Mouse (Mus musculus): Measurements from ENCODE around the gene Atp6ap2.

DNA sequence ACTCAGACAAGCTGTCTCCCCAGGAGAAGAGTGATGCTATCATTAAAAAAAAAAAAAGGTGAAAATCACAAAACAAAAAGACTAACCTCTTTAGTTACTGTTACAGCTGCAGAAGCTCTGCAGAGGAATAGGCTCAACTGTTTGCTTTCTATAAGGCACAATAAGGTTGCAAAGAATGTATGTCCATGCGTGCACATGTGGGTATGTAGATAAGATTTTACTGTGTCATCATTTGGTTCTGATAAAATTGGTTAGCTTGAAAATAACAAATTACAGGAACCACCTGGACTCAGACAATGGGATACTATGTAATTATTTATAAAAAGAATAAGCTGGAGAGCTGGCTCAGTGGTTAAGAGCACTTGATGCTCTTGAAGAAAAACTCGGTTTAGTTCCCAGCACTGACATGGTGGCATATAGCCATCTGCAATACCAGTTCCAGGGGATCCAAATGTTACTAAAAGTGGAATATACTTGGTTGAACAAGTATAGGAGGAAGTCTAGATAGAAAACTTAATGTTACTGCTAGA lies 9.2 kb upstream of the Atp6ap2 start:
- TF ChIP-seq GATA1 (IDR thresholded peaks at IDR 0.05; ENCODE audit: borderline replicate concordance, low read length) (no peak), FLI1 (IDR thresholded peaks at IDR 0.05; ENCODE audit: low read length) (no peak)
